Mouse (Mus musculus): ENCODE results near the gene Pex12.

GRCm38 (mm10) chr11:83299724-83300123 is 2.7 kb downstream of the Pex12 start:
- TF ChIP-seq RCOR1 (IDR thresholded peaks at IDR 0.05; ENCODE audit: low read depth, low read length) (no peak), MEF2A (IDR thresholded peaks at IDR 0.05; ENCODE audit: extremely low read depth, insufficient replicate concordance, low read depth, low read length, poor library complexity, severe bottlenecking) (no peak), MAFK (IDR thresholded peaks at IDR 0.05; ENCODE audit: borderline replicate concordance, low read depth, low read length) (no peak)
